Mouse (Mus musculus): ENCODE data around the gene Pinlyp. TPM values are rescaled to one million over a fixed set of nuclear protein-coding genes. Genes with fewer than 3 reads are reported as not detected.

The Pinlyp gene
- total and polyA plus RNA-seq, 3 experiments = 6.1 to 17.3 (median 6.6) TPM

DNA sequence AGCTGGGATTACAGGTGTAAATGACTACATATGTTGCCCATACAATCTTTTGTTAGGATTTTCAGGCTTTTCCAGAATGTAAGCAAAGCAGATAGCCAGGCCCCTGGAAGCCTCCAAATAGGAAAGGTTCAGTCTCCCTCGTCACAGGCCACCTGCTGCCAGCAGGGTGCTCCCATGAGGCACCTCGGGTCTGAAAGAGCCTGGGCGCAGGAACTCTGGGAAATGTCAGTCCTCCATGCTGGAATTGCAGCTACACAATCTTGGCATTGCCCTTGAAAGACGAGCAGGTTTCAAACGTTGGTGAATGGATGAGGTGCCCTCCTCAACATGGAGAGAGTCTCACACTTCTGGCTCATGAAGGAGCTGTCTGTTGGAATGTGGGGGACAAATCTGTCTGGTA, 7.8 kb downstream of the Pinlyp start:
- in situ Hi-C loops (cut with MboI; ENCODE audit: low pct_ligation_motif_present, low pct_unique_long_range_greater_than_20kb, low sequenced_read_pairs) = loop anchor here (10.0 kb wide), 2 partner anchors 57 to 107 kb away; no protein-coding TSS in a partner anchor
- H3K79me2 ChIP-seq (replicated peaks; ENCODE audit: control insufficient read depth, extremely low read depth, insufficient read depth, poor library complexity, severe bottlenecking) = no peaks in the 10 kb centered on the region
- H3K27me3 ChIP-seq (replicated peaks) = no peaks in the 10 kb centered on the region
- no peak overlapping the region for H3K4me2 ChIP-seq (ENCODE audit: insufficient read depth, low read depth, poor library complexity, severe bottlenecking)
- dilution Hi-C loops (cut with MboI; ENCODE audit: extremely low pct_ligation_motif_present, extremely low pct_unique_long_range_greater_than_20kb, low sequenced_read_pairs) = no loop called here
- no peak overlapping the region for H3K9ac ChIP-seq (ENCODE audit: insufficient read depth, low read depth)
- H3K4me3 ChIP-seq (replicated peaks in 1 of 3; ENCODE audit: low read depth in 2 of 3, low read length in 2 of 3, poor library complexity in 1 of 3) = no peak overlapping the region
- H3K9me3 ChIP-seq (replicated peaks; ENCODE audit: low read length) = no peaks in the 10 kb centered on the region
- H3K27ac ChIP-seq (ENCODE audit: insufficient read depth, low read depth) = no peak overlapping the region
- TF ChIP-seq SMC3 (IDR thresholded peaks at IDR 0.05; ENCODE audit: low read depth, low read length) (peak; percentile 23; the same call in 1 of the 2 replicates), MXI1 (IDR thresholded peaks at IDR 0.05; ENCODE audit: low read depth, low read length) (no peak), USF2 (conservative IDR thresholded peaks at IDR 0.05; ENCODE audit: low read depth, low read length) (no peak), CTCF (conservative IDR thresholded peaks at IDR 0.05 in 1 of 2, IDR thresholded peaks at IDR 0.05 in 1 of 2; ENCODE audit: low read depth in 2 of 2, low read length in 2 of 2) (peak in 1 of 2 experiments; percentile 19; a peak in 2 of 4 replicates)
- H3K36me3 ChIP-seq (replicated peaks in 1 of 2; ENCODE audit: control insufficient read depth in 1 of 2, insufficient read depth in 1 of 2, low read length in 1 of 2) = peaks cover 19 to 36% of the 10 kb centered on the region in 2 experiments
- no peak for DNase-seq (ENCODE audit: extremely low read depth)
- peaks cover 0 to 35% of the 10 kb centered on the region in 2 experiments; a peak in 2 of 4 replicates for H3K4me1 ChIP-seq (ENCODE audit: control insufficient read depth in 1 of 2, insufficient read depth in 2 of 2)

DNA sequence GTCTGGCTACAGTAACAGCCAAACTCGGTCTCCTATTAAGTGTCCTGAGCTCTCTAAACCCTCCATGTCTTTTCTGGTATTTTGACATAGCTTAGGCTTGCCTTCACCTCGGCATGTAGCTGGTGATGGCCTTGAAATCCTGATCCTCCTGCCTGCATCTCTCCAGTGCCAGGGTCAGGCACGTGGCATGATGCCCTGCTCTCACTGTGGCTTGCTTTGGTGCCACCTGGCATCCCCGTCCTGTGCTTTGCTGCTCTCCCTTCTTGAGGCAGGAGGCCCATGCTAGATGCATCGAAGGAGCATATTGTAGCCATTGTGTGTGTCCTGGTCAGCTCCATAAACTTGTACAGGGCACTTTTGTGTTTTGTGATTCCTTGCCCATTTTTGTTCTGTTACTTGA, 8.3 kb downstream of the Pinlyp start:
- DNase-seq (ENCODE audit: extremely low read depth) = no peak
- no peak overlapping the region for H3K4me3 ChIP-seq (replicated peaks in 1 of 3; ENCODE audit: low read depth in 2 of 3, low read length in 2 of 3, poor library complexity in 1 of 3)
- H3K4me1 ChIP-seq (ENCODE audit: control insufficient read depth in 1 of 2, insufficient read depth in 2 of 2) = peaks cover 0 to 39% of the 10 kb centered on the region in 2 experiments; a peak in 2 of 4 replicates
- no peak for TF ChIP-seq GABPA (IDR thresholded peaks at IDR 0.05; ENCODE audit: insufficient replicate concordance, low read depth, low read length)
- peaks cover 20 to 39% of the 10 kb centered on the region in 2 experiments for H3K36me3 ChIP-seq (replicated peaks in 1 of 2; ENCODE audit: control insufficient read depth in 1 of 2, insufficient read depth in 1 of 2, low read length in 1 of 2)
- H3K27ac ChIP-seq (ENCODE audit: insufficient read depth, low read depth) = no peak overlapping the region
- H3K4me2 ChIP-seq (ENCODE audit: insufficient read depth, low read depth, poor library complexity, severe bottlenecking) = no peak overlapping the region
- in situ Hi-C loops (cut with MboI; ENCODE audit: low pct_ligation_motif_present, low pct_unique_long_range_greater_than_20kb, low sequenced_read_pairs) = loop anchor here (10.0 kb wide), 2 partner anchors 57 to 107 kb away; no protein-coding TSS in a partner anchor
- no peaks in the 10 kb centered on the region for H3K9me3 ChIP-seq (replicated peaks; ENCODE audit: low read length)
- no peak overlapping the region for H3K9ac ChIP-seq (ENCODE audit: insufficient read depth, low read depth)
- dilution Hi-C loops (cut with MboI; ENCODE audit: extremely low pct_ligation_motif_present, extremely low pct_unique_long_range_greater_than_20kb, low sequenced_read_pairs) = no loop called here
- H3K27me3 ChIP-seq (replicated peaks) = no peaks in the 10 kb centered on the region
- H3K79me2 ChIP-seq (replicated peaks; ENCODE audit: control insufficient read depth, extremely low read depth, insufficient read depth, poor library complexity, severe bottlenecking) = no peaks in the 10 kb centered on the region

DNA sequence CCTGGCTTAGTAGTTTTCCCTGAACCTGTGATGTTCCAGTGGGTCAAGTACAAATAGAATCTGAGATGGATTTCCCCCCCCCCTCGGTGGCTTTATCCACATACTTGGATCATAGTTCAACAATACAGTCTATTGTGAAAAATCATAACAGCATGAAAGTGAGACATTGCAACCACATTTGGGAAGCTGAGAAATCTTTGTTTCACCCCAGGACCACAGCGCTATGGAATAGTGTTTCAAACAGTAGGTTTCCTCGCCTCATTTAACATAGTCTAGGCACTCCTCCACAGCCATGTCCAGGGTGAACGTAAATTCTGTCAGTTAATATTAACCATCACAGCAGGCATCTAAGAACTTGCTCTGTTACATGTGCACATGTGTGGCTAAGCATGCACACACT, 8.8 kb downstream of the Pinlyp start:
- Histone ChIP-seq H3K4me1 (ENCODE audit: control insufficient read depth in 1 of 2, insufficient read depth in 2 of 2) (peaks cover 0 to 44% of the 10 kb centered on the region in 2 experiments; a peak in 2 of 4 replicates), H3K9me3 (replicated peaks; ENCODE audit: low read length) (no peaks in the 10 kb centered on the region), H3K4me3 (replicated peaks in 1 of 3; ENCODE audit: low read depth in 2 of 3, low read length in 2 of 3, poor library complexity in 1 of 3) (no peak overlapping the region), H3K27ac (ENCODE audit: insufficient read depth, low read depth) (no peak overlapping the region), H3K9ac (ENCODE audit: insufficient read depth, low read depth) (no peak overlapping the region), H3K79me2 (replicated peaks; ENCODE audit: control insufficient read depth, extremely low read depth, insufficient read depth, poor library complexity, severe bottlenecking) (0 out of 2 replicates have a peak, but pooled peaks cover 3% of the 10 kb centered on the region), H3K27me3 (replicated peaks) (no peaks in the 10 kb centered on the region), H3K4me2 (ENCODE audit: insufficient read depth, low read depth, poor library complexity, severe bottlenecking) (no peak overlapping the region), H3K36me3 (replicated peaks in 1 of 2; ENCODE audit: control insufficient read depth in 1 of 2, insufficient read depth in 1 of 2, low read length in 1 of 2) (peaks cover 20 to 37% of the 10 kb centered on the region in 2 experiments)
- no peak for TF ChIP-seq MEF2A (IDR thresholded peaks at IDR 0.05; ENCODE audit: borderline replicate concordance, low read depth, low read length)
- TF ChIP-seq ZKSCAN1 (IDR thresholded peaks at IDR 0.05; ENCODE audit: borderline replicate concordance, low read depth, low read length) = no peak
- TF ChIP-seq TBP (conservative IDR thresholded peaks at IDR 0.05; ENCODE audit: low read depth, low read length) = no peak
- TF ChIP-seq MAX (IDR thresholded peaks at IDR 0.05; ENCODE audit: low read length) = no peak
- no peak for TF ChIP-seq BHLHE40 (IDR thresholded peaks at IDR 0.05; ENCODE audit: low read depth, low read length)
- TF ChIP-seq ETS1 (conservative IDR thresholded peaks at IDR 0.05; ENCODE audit: low read depth, low read length) = no peak
- TF ChIP-seq RAD21 (IDR thresholded peaks at IDR 0.05; ENCODE audit: low read depth, low read length) = no peak
- no peak for TF ChIP-seq TCF12 (IDR thresholded peaks at IDR 0.05; ENCODE audit: low read depth, low read length)
- no peak for TF ChIP-seq CHD2 (IDR thresholded peaks at IDR 0.05; ENCODE audit: low read length)
- no peak for TF ChIP-seq MAFK (IDR thresholded peaks at IDR 0.05; ENCODE audit: insufficient replicate concordance, low read length)
- no peak for TF ChIP-seq USF2 (conservative IDR thresholded peaks at IDR 0.05; ENCODE audit: low read depth, low read length)
- no peak for TF ChIP-seq ZMIZ1 (IDR thresholded peaks at IDR 0.05; ENCODE audit: low read depth, low read length)
- no peak for TF ChIP-seq PAX5 (IDR thresholded peaks at IDR 0.05; ENCODE audit: low read length)
- TF ChIP-seq KAT2A (IDR thresholded peaks at IDR 0.05; ENCODE audit: insufficient replicate concordance, low read length) = no peak
- no peak for TF ChIP-seq USF1 (IDR thresholded peaks at IDR 0.05; ENCODE audit: low read depth, low read length)
- TF ChIP-seq ZC3H11A (IDR thresholded peaks at IDR 0.05; ENCODE audit: low read depth, low read length) = no peak
- TF ChIP-seq ZNF384 (IDR thresholded peaks at IDR 0.05; ENCODE audit: low read depth, low read length) = no peak
- TF ChIP-seq IRF4 (IDR thresholded peaks at IDR 0.05; ENCODE audit: low read depth, low read length) = no peak
- TF ChIP-seq POLR2A (IDR thresholded peaks at IDR 0.05; ENCODE audit: low read depth, low read length) = no peak
- no peak for TF ChIP-seq POLR2AphosphoS2 (IDR thresholded peaks at IDR 0.05; ENCODE audit: low read depth, low read length)
- dilution Hi-C loops (cut with MboI; ENCODE audit: extremely low pct_ligation_motif_present, extremely low pct_unique_long_range_greater_than_20kb, low sequenced_read_pairs) = no loop called here
- no peak for DNase-seq (ENCODE audit: extremely low read depth)
- in situ Hi-C loops (cut with MboI; ENCODE audit: low pct_ligation_motif_present, low pct_unique_long_range_greater_than_20kb, low sequenced_read_pairs) = loop anchor here (10.0 kb wide), 2 partner anchors 58 to 108 kb away; no protein-coding TSS in a partner anchor

Measured in CH12.LX (cell line).